Mouse (Mus musculus) liver, postnatal 0 days (tissue): ENCODE data around the gene Slc27a5.

ENCODE experiments used
- CTCF ChIP-seq: sonication (generic); IDR thresholded peaks from 2 replicates; pipeline ENCODE4 v1.5.1; 2016; ENCODE audit warnings: antibody characterized with exemption, low read depth
- EP300 ChIP-seq: IDR thresholded peaks from 2 replicates; pipeline ENCODE4 v1.6.1; 2016; ENCODE audit warnings: antibody characterized with exemption, low read depth, mild to moderate bottlenecking

DNA sequence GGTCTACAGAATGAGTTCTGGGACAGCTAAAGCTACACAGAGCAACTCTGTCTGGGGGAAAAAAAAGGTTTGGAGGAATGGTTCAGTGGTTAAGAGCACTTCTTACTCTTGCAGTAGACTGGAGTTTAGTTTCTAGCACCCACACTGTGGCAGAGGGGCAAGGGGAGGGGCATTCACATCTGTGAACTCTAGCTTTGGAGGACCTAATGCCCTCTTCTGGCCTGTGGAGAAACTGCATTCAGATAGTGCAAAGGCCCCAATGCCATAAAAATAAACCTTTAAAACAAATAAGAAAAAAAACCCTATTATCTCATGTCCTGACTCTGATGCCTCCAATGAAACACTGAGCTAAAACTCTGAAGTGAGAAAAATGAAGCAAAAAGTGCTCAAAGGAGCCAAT is 54.5 kb downstream of the Slc27a5 start:
- TF ChIP-seq EP300, result no peak
- peak; percentile 62 for TF ChIP-seq CTCF
